ENCODE assay signal across 15 mouse cellular contexts in the genomic region with DNA sequence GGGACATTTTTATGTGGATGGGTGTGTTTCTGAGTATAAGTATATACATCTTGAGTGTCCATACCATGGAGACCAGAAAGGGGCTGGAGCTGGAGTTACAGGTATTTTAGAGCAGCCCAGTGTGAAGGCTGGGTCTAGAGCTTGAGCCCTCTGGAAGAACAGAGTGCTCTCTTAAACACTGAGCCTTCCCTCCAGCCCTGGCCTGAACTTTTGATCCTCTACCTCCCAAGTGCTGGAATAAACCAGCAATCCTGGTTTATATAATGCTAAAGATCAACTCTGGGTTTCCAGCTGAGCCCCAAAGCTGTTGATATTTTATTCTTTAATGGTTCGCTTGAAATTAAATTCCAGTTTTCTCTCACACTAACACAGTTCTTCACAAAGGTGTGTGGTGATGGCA.
"Had no signal": no experiment of that assay in that cellular context is flagged by ENCODE, and none has a peak within 500 bp of the region (broad histone marks: within the 10 kb centered on the region; RNA-seq: fewer than 3 reads in every experiment).

No protein-coding gene starts in this region.

- H3K27ac ChIP-seq: neural tube, embryonic 15.5 days; stomach, embryonic 15.5 days; stomach, postnatal 0 days had no signal

- H3K27me3 ChIP-seq: neural tube, embryonic 15.5 days; stomach, embryonic 15.5 days had no signal

- H3K36me3 ChIP-seq: neural tube, embryonic 15.5 days; stomach, embryonic 15.5 days had no signal

- DNase-seq: retina, postnatal 1 day; right cerebral cortex, adult 18-20 months; right cerebral cortex, postnatal 14 days; right cerebral cortex, postnatal 25 days; right cerebral cortex, postnatal 4 days; spleen, adult 18-20 months; thymus, adult 18-20 months; thymus, adult 2 months; thymus, postnatal 14 days; thymus, postnatal 25 days; thymus, postnatal 36 days; thymus, postnatal 4 days had no signal

- H3K4me3 ChIP-seq: neural tube, embryonic 15.5 days; stomach, embryonic 15.5 days had no signal
